Mouse (Mus musculus) spleen, adult 18-20 months (tissue): ENCODE measurements around the gene Arhgef28.

Source experiments
- DNase-seq, 2 experiments: peaks; one replicate each; pipeline ENCODE4 v3.0.0; 2022; ENCODE audit warnings: mixed read lengths in 2 of 2

Gene Arhgef28

DNA sequence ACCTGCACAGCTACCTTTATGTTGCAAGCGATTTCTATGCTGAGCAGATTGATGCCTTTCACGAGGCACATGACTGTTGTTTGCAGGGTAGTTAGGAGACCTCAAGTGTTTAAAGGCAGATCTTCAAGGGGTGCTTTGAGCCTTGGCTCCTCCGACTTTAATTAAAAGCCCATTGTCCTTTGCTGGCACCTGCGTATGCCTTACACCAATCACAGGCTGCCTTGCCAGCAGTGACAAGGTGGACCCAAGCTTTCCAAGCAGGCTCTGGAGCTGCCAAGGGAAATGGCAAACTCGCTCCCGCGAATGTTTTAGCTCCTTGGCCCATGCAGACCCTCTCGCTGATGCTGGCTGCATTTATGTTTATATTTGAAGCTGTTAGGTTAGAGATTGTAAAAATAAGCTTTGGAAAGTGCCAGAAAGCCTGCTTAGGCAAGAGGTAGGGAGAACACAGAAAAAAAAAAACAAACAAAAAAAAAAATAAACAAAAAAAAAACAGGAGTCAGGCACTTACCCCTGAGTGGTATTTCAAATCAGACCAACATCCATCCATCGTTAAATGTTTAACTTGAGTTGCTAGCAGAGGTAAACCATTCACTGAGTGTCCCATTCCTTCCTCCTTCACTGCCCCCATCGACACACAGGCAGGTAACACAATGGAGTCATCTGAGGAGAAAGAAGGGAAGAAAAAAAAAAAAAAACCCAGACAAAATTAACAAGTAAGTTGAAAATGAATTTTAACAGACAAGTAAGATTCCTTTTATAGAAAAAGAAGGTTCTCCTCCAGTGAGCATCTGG lies 313.0 kb downstream of the Arhgef28 start:
- no peak for DNase-seq

DNA sequence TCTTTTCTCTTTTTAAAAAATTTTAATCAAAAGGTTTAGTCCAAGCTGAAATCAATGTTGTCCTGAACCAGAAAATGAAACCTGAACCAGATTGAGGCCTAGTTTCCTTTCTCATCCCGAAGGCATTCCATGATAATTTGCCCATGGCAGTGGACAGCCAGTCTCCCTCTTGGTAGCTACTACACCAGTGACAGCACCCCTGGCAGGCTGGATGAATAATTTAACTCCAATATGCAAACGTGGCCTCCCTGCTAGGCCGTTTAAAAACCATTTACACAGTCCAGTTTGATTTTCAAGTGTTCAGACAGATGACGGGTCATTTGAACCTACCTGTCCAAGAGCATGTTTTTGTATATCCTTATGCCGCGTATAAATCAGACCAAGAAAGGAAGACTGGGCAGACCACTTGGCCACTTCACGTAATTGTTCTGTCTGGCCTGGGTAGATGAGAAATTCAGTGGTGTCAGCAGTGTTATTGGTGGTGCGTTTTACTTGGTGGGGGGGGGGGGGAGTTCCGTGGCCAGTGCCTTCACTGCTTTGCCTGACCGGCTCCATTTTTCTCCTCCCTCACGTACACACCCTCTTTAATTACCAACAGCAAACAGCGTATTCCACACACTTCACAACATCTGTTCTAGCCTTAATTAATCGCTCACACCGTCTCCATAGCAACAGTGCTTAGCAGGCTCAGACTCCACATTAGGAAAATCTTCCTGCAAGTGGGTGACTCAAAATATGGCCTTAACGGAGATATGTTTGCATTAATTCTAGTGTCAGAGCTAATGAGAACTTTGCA lies 314.0 kb downstream of the Arhgef28 start:
- no peak for DNase-seq

- no peak for DNase-seq
Observed at GRCm38 (mm10) chr13:97888046-97888445, 318.2 kb downstream of the Arhgef28 start.

DNA sequence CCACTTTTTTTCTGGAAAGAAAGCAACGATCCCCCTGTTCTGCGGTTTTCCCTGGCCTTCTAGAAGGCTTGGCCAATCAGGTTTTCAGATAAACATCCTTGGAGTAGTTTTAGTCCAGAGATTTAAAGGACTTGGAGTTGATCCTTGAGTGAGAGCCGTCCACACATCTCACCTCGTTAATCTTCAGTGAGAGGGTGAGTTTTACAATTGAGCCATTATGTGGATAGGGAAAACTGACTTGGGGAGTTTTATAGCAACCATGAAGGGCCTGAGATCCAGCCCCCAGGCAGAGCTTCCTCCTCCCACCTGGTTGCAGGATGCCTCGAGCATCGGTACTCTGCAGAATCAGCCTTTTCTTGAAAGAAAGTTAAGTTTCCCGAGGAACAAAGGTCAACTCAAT lies 318.7 kb downstream of the Arhgef28 start:
- DNase-seq, result no peak

GRCm38 (mm10) chr13:97883629-97884028 lies 322.6 kb downstream of the Arhgef28 start:
- no peak for DNase-seq

- no peak for DNase-seq
Observed at GRCm38 (mm10) chr13:97876450-97876849, 329.8 kb downstream of the Arhgef28 start.

DNA sequence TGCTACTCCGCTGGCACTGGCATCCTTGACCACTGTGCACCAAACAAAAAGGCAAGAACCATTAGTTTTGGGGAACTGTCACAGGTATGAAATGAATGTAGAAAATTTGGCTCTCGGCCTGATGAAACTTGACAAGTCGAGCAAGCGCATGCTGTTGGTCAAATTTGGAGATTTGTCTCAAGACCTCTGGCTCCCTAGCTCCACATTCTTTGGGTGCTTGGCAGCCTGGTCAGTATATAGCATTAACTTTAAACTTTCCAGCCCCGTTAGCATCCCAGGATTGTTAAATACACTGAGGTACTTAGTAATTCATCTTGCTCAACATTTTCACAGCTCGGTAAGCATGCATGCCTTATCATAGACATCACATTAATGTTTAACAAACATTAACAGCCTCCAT lies 330.2 kb downstream of the Arhgef28 start:
- DNase-seq, result no peak

- DNase-seq, result no peak
Observed at GRCm38 (mm10) chr13:97869428-97869827, 336.8 kb downstream of the Arhgef28 start.

- DNase-seq, result no peak
Observed at GRCm38 (mm10) chr13:97867322-97867962, 338.8 kb downstream of the Arhgef28 start.

DNA sequence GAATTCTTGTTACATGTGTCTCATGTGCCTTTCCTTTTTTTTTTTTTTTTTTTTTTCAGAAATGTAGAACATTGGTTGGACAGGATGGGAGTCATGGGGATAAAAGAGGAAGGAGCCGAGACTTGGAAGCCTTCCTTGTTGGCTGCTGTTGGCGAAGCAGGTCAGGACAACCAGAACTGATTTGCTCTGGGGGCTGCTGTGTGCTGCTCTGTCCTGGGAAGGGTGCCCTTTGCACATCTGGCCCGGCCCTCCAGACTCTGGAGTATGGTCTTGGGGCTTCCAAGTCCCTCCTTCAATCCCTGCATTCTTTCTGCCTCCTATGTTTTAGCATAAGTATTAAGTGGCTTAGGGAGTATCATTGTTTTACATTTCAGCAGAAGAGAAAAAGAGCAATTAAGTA lies 347.2 kb downstream of the Arhgef28 start:
- no peak for DNase-seq

DNA sequence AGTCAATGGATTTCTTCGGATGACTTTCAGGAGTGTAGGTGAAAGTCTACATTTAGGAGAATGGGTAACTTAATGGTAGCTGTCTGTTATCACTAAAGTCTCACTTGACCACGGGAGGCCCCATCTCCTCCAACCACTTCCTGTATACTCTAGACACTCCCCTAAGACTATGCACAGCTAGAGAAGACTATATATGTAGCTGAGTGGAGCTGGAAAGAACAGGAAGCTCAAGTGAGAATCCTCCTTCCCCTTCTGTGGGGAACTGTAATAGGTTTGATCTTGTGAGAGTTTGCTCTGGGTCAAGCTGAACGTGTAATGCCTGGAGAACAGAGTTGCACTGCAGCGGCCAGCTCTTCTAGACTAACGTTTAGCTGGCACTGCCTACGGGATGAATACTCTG lies 348.4 kb downstream of the Arhgef28 start:
- no peak for DNase-seq

DNA sequence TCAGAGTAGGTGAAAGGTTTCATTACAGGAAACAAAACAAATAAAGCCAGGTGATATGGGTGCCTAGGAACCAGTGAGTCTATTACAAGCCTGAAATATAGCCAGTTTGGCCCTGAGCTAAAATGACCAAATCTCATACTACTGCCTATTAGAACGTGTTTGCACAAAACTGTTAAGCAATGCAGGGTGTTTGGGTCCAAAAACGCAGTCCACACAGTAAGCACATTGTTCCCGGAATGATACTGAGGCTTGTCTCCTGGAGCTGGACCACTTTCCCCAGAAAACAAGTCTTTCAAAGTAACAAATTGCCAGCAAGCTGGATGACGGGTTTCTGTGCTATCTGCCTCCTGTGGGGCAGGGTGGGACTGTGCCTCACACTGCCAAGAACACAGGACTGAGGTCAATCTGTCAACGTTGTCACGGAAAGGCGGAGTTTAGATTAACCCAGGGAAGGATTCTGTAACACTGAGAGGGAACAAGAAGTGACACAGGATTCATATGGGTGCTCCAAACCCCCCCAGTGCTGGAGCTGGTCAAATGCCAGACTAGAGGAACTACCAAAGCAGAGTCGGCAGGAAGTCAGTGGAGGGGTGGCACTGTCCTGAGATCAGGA lies 352.8 kb downstream of the Arhgef28 start:
- no peak for DNase-seq
